Mouse (Mus musculus) heart, embryonic 11.5 days (tissue): ENCODE results near the gene Enox1. TPM values are rescaled to one million over a fixed set of nuclear protein-coding genes. Genes with fewer than 3 reads are reported as not detected.

Source experiments
- ATAC-seq: fragments of 200-750 bp; cut with Nextera tagmentation; replicated peaks from 2 replicates; pipeline ENCODE4 v1.8.0; 2017; ENCODE audit warnings: moderate library complexity; ENCODE audit not compliant: insufficient number of reproducible peaks, low FRiP score, low TSS enrichment
- H3K27ac ChIP-seq: fragments of 300-500 bp; sonication (generic); 2 replicates; pipeline ENCODE4 v1.5.1; 2014; ENCODE audit warnings: mild to moderate bottlenecking, low read depth, low read length
- H3K27me3 ChIP-seq: fragments of 300-500 bp; sonication (generic); 2 replicates; pipeline ENCODE4 v1.6.1; 2014; ENCODE audit warnings: mild to moderate bottlenecking, low read length, mixed read lengths; ENCODE audit not compliant: control insufficient read depth, insufficient read depth
- H3K36me3 ChIP-seq: fragments of 300-500 bp; sonication (generic); 2 replicates; pipeline ENCODE4 v1.6.1; 2014; ENCODE audit warnings: mild to moderate bottlenecking, low read length, moderate library complexity, mixed read lengths; ENCODE audit not compliant: control insufficient read depth, insufficient read depth
- H3K4me1 ChIP-seq: fragments of 300-500 bp; sonication (generic); 2 replicates; pipeline ENCODE4 v1.6.1; 2014; ENCODE audit warnings: low read length; ENCODE audit not compliant: control insufficient read depth, insufficient read depth
- H3K4me2 ChIP-seq: fragments of 300-500 bp; sonication (generic); 2 replicates; pipeline ENCODE4 v1.6.1; 2014; ENCODE audit warnings: mild to moderate bottlenecking, moderate library complexity
- H3K4me3 ChIP-seq: fragments of 300-500 bp; sonication (generic); 2 replicates; pipeline ENCODE4 v1.5.1; 2014; ENCODE audit warnings: low read depth, low read length
- H3K9ac ChIP-seq: fragments of 300-500 bp; sonication (generic); 2 replicates; pipeline ENCODE4 v1.6.1; 2014; ENCODE audit warnings: mild to moderate bottlenecking, low read depth, low read length, moderate library complexity
- H3K9me3 ChIP-seq: fragments of 300-500 bp; sonication (generic); replicated peaks from 2 replicates; pipeline ENCODE4 v1.6.1; 2016; ENCODE audit warnings: low read length; ENCODE audit not compliant: control insufficient read depth
- WGBS: fragments of 180-500 bp; shearing (Covaris S2); extraction: QIAGEN DNeasy Blood & Tissue Kit; methylation state at CpG from one replicate; pipeline ENCODE4 v1.1.7; 2014; ENCODE audit not compliant: insufficient replicate concordance; 5-methylcytosine and 5-hydroxymethylcytosine counted together
- polyA plus RNA-seq: library from polyadenylated mRNA; unstranded; fragments of >200 nt; fragmentation: Nextera tagmentation; extraction: Ambion mirVana; gene quantifications from 2 replicates; pipeline ENCODE4 v1.2.1, GENCODE M21; 2014

Enox1 gene
- polyA plus RNA-seq, 1 experiment from 2014 or later, result 2.3 TPM

- WGBS, result 90% methylated on average over 6 of the region's 6 CpGs
- Histone ChIP-seq H3K27ac (no peak overlapping the region), H3K4me1 (no peaks in the 10 kb centered on the region), H3K9me3 (no peaks in the 10 kb centered on the region), H3K4me3 (no peak overlapping the region), H3K36me3 (no peaks in the 10 kb centered on the region), H3K27me3 (no peaks in the 10 kb centered on the region), H3K4me2 (no peak overlapping the region), H3K9ac (no peak overlapping the region)
- ATAC-seq, result no peak
Measured at GRCm38 (mm10) chr14:77255711-77256110, 99.1 kb downstream of the Enox1 start.

GRCm38 (mm10) chr14:77256943-77257342, 100.4 kb downstream of the Enox1 start:
- 78% methylated on average over 2 of the region's 2 CpGs for WGBS
- H3K9ac ChIP-seq, result no peak overlapping the region
- ATAC-seq, result no peak

GRCm38 (mm10) chr14:77257461-77257860, 100.9 kb downstream of the Enox1 start:
- Histone ChIP-seq H3K9me3 (no peaks in the 10 kb centered on the region), H3K27me3 (no peaks in the 10 kb centered on the region), H3K9ac (no peak overlapping the region), H3K4me2 (no peak overlapping the region), H3K4me3 (no peak overlapping the region), H3K27ac (no peak overlapping the region), H3K4me1 (no peaks in the 10 kb centered on the region), H3K36me3 (no peaks in the 10 kb centered on the region)
- WGBS, result 84% methylated on average over 1 of the region's 1 CpGs
- ATAC-seq, result no peak

More at GRCm38 (mm10) chr14:77256943-77257342, 100.4 kb downstream of the Enox1 start:
- Histone ChIP-seq H3K36me3 (no peaks in the 10 kb centered on the region), H3K4me3 (no peak overlapping the region), H3K27me3 (no peaks in the 10 kb centered on the region), H3K4me1 (no peaks in the 10 kb centered on the region), H3K27ac (no peak overlapping the region), H3K9me3 (no peaks in the 10 kb centered on the region), H3K4me2 (no peak overlapping the region)

GRCm38 (mm10) chr14:77258186-77258585, 101.6 kb downstream of the Enox1 start:
- Histone ChIP-seq H3K27ac (no peak overlapping the region), H3K4me3 (no peak overlapping the region), H3K9me3 (no peaks in the 10 kb centered on the region), H3K4me2 (no peak overlapping the region), H3K36me3 (no peaks in the 10 kb centered on the region), H3K27me3 (no peaks in the 10 kb centered on the region), H3K4me1 (no peaks in the 10 kb centered on the region), H3K9ac (no peak overlapping the region)
- no peak for ATAC-seq
- 61% methylated on average over 4 of the region's 4 CpGs for WGBS

- Histone ChIP-seq H3K4me2 (no peak overlapping the region), H3K4me1 (no peaks in the 10 kb centered on the region), H3K9me3 (no peaks in the 10 kb centered on the region), H3K4me3 (no peak overlapping the region), H3K36me3 (no peaks in the 10 kb centered on the region), H3K9ac (no peak overlapping the region), H3K27ac (no peak overlapping the region), H3K27me3 (no peaks in the 10 kb centered on the region)
- WGBS, result 82% methylated on average over 5 of the region's 5 CpGs
- ATAC-seq, result no peak
Measured at GRCm38 (mm10) chr14:77259686-77260085, 103.1 kb downstream of the Enox1 start.

GRCm38 (mm10) chr14:77260107-77260506, 103.5 kb downstream of the Enox1 start:
- 61% methylated on average over 4 of the region's 4 CpGs for WGBS
- ATAC-seq, result no peak

GRCm38 (mm10) chr14:77266805-77267771, 110.5 kb downstream of the Enox1 start:
- ATAC-seq, result no peak
- whole genome bisulfite sequencing, result 67% methylated on average over 17 of the region's 17 CpGs
- Histone ChIP-seq H3K36me3 (no peaks in the 10 kb centered on the region), H3K27ac (no peak overlapping the region), H3K9me3 (no peaks in the 10 kb centered on the region), H3K4me1 (no peaks in the 10 kb centered on the region), H3K4me3 (no peak overlapping the region), H3K9ac (no peak overlapping the region), H3K4me2 (no peak overlapping the region), H3K27me3 (no peaks in the 10 kb centered on the region)

More at GRCm38 (mm10) chr14:77260107-77260506, 103.5 kb downstream of the Enox1 start:
- Histone ChIP-seq H3K27me3 (no peaks in the 10 kb centered on the region), H3K9me3 (no peaks in the 10 kb centered on the region), H3K4me2 (no peak overlapping the region), H3K27ac (no peak overlapping the region), H3K9ac (no peak overlapping the region), H3K36me3 (no peaks in the 10 kb centered on the region), H3K4me1 (no peaks in the 10 kb centered on the region), H3K4me3 (no peak overlapping the region)

- WGBS, result 69% methylated on average over 12 of the region's 12 CpGs
- no peak overlapping the region for H3K4me3 ChIP-seq
- no peaks in the 10 kb centered on the region for H3K27me3 ChIP-seq
- H3K4me2 ChIP-seq, result no peak overlapping the region
- H3K36me3 ChIP-seq, result no peaks in the 10 kb centered on the region
- ATAC-seq, result no peak
- H3K27ac ChIP-seq, result no peak overlapping the region
- H3K4me1 ChIP-seq, result no peaks in the 10 kb centered on the region
- H3K9me3 ChIP-seq, result no peaks in the 10 kb centered on the region
- no peak overlapping the region for H3K9ac ChIP-seq
Measured at GRCm38 (mm10) chr14:77272248-77272930, 115.8 kb downstream of the Enox1 start.
